In the genomic region with DNA sequence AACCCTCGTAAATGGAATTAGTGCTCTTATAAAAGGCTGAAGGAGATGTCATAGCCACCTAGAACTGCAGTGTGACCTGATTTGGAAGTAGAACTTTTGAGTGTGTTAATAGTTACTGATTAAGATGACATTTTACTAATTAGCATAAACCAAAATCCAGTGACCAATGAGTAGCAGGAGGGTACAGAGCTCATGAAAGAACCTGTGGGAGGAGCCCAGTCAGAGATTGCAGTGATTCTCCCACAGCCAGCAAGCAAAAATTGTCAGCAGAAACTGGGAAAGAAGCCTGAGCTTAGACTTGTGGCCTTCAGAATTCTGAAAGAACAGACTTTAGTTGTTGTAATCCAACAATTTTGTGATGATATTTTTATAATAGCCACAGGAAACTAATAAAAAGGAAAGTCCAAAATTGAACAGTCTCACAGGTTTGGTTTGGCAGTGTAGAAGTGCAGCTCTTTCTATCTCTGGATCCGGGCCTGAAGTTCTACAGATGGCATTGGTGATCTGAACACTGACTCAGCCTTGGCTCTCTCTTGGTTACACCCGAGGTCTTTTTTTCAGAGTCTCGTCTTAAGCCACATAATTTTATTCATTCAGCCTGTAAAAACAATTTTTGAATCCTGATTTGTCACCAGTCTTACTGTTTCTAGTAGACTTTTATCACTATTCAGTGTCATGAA, we compare ENCODE assay signal across 21 mouse cellular contexts. TPM values are rescaled to one million over a fixed set of nuclear protein-coding genes. Genes with fewer than 3 reads are reported as not detected.
A peak's percentile ranks its signal among the peaks of the same experiment; 100 is the strongest.
DNase-seq lines count a peak whose midpoint lies in the region; ATAC-seq lines count a peak whose summit lies in the region.
"Had no signal": no experiment of that assay in that cellular context is flagged by ENCODE, and none has a peak within 500 bp of the region (broad histone marks: within the 10 kb centered on the region; RNA-seq: fewer than 3 reads in every experiment).

No protein-coding gene starts in this region.

- 92% methylated on average over 4 of the region's 4 CpGs for WGBS in forebrain, embryonic 11.5 days
- 73% methylated on average over 4 of the region's 4 CpGs for WGBS in forebrain, embryonic 16.5 days

- no peak overlapping the region for H3K4me3 ChIP-seq in forebrain, embryonic 11.5 days (ENCODE audit: low read depth, low read length)
- H3K4me3 ChIP-seq in forebrain, embryonic 16.5 days (replicated peaks; ENCODE audit: low read length) = no peak overlapping the region
- H3K4me3 ChIP-seq: embryonic facial prominence, embryonic 10.5 days; erythroblast, embryonic 14.5 days; hindbrain, embryonic 13.5 days; intestine, embryonic 15.5 days; limb, embryonic 10.5 days had no signal

- ATAC-seq in forebrain, embryonic 11.5 days (replicated peaks; ENCODE audit: low FRiP score) = no peak
- ATAC-seq in forebrain, embryonic 16.5 days = no peak
- ATAC-seq: intestine, embryonic 15.5 days had no signal

- H3K4me1 ChIP-seq in forebrain, embryonic 11.5 days (replicated peaks; ENCODE audit: control insufficient read depth, insufficient read depth, low read length) = no peaks in the 10 kb centered on the region
- H3K4me1 ChIP-seq in forebrain, embryonic 16.5 days (replicated peaks; ENCODE audit: control insufficient read depth, insufficient read depth, low read length) = no peaks in the 10 kb centered on the region
- H3K4me1 ChIP-seq: embryonic facial prominence, embryonic 10.5 days; hindbrain, embryonic 13.5 days; intestine, embryonic 15.5 days; limb, embryonic 10.5 days had no signal

- no peaks in the 10 kb centered on the region for H3K36me3 ChIP-seq in forebrain, embryonic 11.5 days (ENCODE audit: control insufficient read depth, insufficient read depth, low read length)
- no peaks in the 10 kb centered on the region for H3K36me3 ChIP-seq in forebrain, embryonic 16.5 days (ENCODE audit: control insufficient read depth, insufficient read depth)
- H3K36me3 ChIP-seq: embryonic facial prominence, embryonic 10.5 days; hindbrain, embryonic 13.5 days; intestine, embryonic 15.5 days; limb, embryonic 10.5 days had no signal

- no peak overlapping the region for H3K4me2 ChIP-seq in forebrain, embryonic 11.5 days (ENCODE audit: low read depth, low read length, severe bottlenecking)
- no peak overlapping the region for H3K4me2 ChIP-seq in forebrain, embryonic 16.5 days (ENCODE audit: low read length)
- H3K4me2 ChIP-seq: hindbrain, embryonic 13.5 days; intestine, embryonic 15.5 days had no signal

- H3K9ac ChIP-seq in forebrain, embryonic 11.5 days (ENCODE audit: low read length) = no peak overlapping the region
- no peak overlapping the region for H3K9ac ChIP-seq in forebrain, embryonic 16.5 days (replicated peaks; ENCODE audit: low read depth, low read length)
- H3K9ac ChIP-seq: hindbrain, embryonic 13.5 days; intestine, embryonic 15.5 days had no signal

- no peaks in the 10 kb centered on the region for H3K9me3 ChIP-seq in forebrain, embryonic 11.5 days (ENCODE audit: control insufficient read depth, low read length)
- no peaks in the 10 kb centered on the region for H3K9me3 ChIP-seq in forebrain, embryonic 16.5 days (ENCODE audit: control insufficient read depth, low read length)
- H3K9me3 ChIP-seq: embryonic facial prominence, embryonic 10.5 days; hindbrain, embryonic 13.5 days; intestine, embryonic 15.5 days; limb, embryonic 10.5 days had no signal

- H3K27ac ChIP-seq in forebrain, embryonic 11.5 days (ENCODE audit: low read depth, low read length) = no peak overlapping the region
- no peak overlapping the region for H3K27ac ChIP-seq in forebrain, embryonic 16.5 days (ENCODE audit: low read length)
- H3K27ac ChIP-seq: embryonic facial prominence, embryonic 10.5 days; hindbrain, embryonic 13.5 days; intestine, embryonic 15.5 days; limb, embryonic 10.5 days had no signal

- no peaks in the 10 kb centered on the region for H3K27me3 ChIP-seq in forebrain, embryonic 11.5 days (ENCODE audit: control insufficient read depth, insufficient read depth, low read length)
- H3K27me3 ChIP-seq in forebrain, embryonic 16.5 days (replicated peaks; ENCODE audit: control insufficient read depth, insufficient read depth, low read length) = no peaks in the 10 kb centered on the region
- H3K27me3 ChIP-seq: hindbrain, embryonic 13.5 days; intestine, embryonic 15.5 days had no signal

- DNase-seq in cerebellum, adult 11-12 months = peak; percentile 39
- no peak for DNase-seq in cerebellum, adult 11 months
- DNase-seq in layer of hippocampus, adult 11-12 months (ENCODE audit: low spot score) = peak; percentile 15
- no peak for DNase-seq in layer of hippocampus, postnatal 14 days (ENCODE audit: low spot score in 2 of 2)
- DNase-seq in NIH3T3 (ENCODE audit: low read depth) = peak; percentile 24
- peak; percentile 58 for DNase-seq in fibroblast of lung, adult 2 months (ENCODE audit: low read depth)
- no peak for DNase-seq in forebrain, embryonic 11.5 days (ENCODE audit: low spot score)
- DNase-seq: B cell, adult 2 months; kidney, postnatal 25 days; layer of hippocampus, postnatal 36 days; lung, adult 18-20 months; lung, postnatal 36 days; midbrain, embryonic 14.5 days; right cerebral cortex, postnatal 25 days; thymus, postnatal 4 days had no signal

RNA-seq across cellular contexts. Expression of a gene that starts 11.8 kb away (rescaled TPM):
- total RNA-seq in layer of hippocampus, postnatal 14 days (2021) = 10 to 100 TPM; 80.9 to 83.4 TPM
- 92.3 and 92.5 TPM in 2 replicates for polyA plus RNA-seq in forebrain, embryonic 11.5 days (2014; fragmentation: Nextera tagmentation; extraction: Ambion mirVana)
- polyA plus RNA-seq in forebrain, embryonic 16.5 days (2015; fragmentation: Nextera tagmentation; extraction: Ambion mirVana) = 65.0 and 69.2 TPM in 2 replicates

Comparison
In these comparisons a context has a peak if more than half of its experiments do, and no peak if none do; other contexts are left out.
1. DNase-seq: peak in cerebellum, adult 11-12 months (single experiment), layer of hippocampus, adult 11-12 months (single experiment), NIH3T3 (single experiment) and fibroblast of lung, adult 2 months (single experiment); none in cerebellum, adult 11 months (single experiment), layer of hippocampus, postnatal 14 days (0 of 2) and forebrain, embryonic 11.5 days (single experiment).